Mouse (Mus musculus): ENCODE data around the gene Cldn34c1.

GRCm38 (mm10) chrX:123087441-123087840 lies 15.9 kb upstream of the Cldn34c1 start:
- no peak for TF ChIP-seq CTCF (IDR thresholded peaks at IDR 0.05; ENCODE audit: low read depth, low read length)
- TF ChIP-seq TAL1 (conservative IDR thresholded peaks at IDR 0.05; ENCODE audit: low read depth, low read length): no peak
- no peak for TF ChIP-seq GATA1 (IDR thresholded peaks at IDR 0.05; ENCODE audit: borderline replicate concordance, low read length)
- no peak for TF ChIP-seq POLR2AphosphoS5 (IDR thresholded peaks at IDR 0.05; ENCODE audit: insufficient replicate concordance, low read depth, low read length)
- no peak for TF ChIP-seq GATA2 (IDR thresholded peaks at IDR 0.05; ENCODE audit: borderline replicate concordance, low read depth, low read length)

Measured in G1E (cell line).